Mouse (Mus musculus) lung, adult 18-20 months (tissue): ENCODE results near the gene Iqschfp.

ENCODE experiments used
- DNase-seq, 2 experiments: peaks; one replicate each; pipeline ENCODE4 v3.0.0; 2022; ENCODE audit warnings: mixed read lengths in 2 of 2

The Iqschfp gene

DNA sequence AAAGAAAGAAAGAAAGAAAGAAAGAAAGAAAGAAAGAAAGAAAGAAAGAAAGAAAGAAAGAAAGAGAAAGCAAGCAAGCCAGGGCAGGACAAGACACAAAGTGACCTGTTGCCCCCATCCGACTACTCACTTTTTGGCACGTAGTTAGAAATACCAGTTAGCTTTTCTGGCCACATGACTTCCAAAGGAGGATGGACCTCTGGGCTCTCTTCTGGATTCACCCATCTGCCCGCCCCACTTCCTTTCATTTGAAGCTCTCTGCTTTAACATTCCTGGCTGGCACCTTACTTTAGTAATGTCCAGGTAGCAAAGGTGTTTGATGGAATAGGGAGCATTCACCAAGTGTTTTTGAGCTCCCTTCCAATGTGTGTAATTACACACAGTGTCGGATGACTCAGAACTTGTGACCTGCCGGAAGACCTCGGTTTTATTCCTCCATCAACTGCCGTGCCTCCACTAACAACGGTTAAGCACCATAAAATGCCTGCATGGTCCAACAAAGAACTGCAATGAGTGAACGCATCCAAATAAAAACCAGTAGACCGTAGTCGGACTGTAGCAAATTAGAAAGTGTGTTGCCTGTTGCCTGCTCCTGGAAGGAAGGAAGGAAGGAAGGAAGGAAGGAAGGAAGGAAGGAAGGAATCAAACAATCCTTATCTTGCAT, 718.7 kb downstream of the Iqschfp start:
- no peak for DNase-seq

DNA sequence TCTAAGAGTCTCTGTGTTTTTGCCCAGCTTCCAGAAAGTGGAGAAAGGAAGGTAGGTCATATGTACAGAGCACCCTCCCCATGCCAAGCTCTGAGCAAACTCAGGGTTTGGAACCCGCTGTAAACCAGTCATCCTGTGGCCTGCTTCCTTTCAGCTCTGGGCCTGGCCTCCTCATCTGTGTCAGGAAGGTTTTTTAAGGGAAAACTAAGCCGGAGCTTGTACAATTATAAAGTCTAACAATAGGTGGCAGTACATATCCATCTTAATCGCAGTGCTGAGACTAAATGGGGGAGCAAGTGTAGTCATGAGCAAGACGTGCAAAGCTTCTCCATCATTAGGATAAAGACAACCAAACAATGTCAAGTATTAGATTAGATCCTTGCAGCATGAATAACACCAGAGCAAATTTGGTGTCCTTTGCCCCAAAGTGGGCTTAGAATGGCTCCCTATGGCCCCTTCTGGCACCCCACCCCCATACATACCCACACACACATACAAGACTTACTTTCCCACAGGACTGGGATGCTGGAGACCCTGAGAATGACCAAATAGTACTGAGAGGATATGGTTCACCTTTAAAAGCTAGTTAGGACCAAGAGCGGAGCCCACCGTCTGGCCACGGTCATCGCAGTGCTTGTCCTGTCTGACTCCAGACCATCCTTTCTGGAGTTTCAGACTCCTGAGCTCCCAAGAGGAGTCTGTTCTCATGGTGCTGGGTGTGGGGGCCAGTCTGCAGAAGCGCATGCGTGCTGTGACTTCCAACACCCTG, 723.2 kb downstream of the Iqschfp start:
- no peak for DNase-seq

DNA sequence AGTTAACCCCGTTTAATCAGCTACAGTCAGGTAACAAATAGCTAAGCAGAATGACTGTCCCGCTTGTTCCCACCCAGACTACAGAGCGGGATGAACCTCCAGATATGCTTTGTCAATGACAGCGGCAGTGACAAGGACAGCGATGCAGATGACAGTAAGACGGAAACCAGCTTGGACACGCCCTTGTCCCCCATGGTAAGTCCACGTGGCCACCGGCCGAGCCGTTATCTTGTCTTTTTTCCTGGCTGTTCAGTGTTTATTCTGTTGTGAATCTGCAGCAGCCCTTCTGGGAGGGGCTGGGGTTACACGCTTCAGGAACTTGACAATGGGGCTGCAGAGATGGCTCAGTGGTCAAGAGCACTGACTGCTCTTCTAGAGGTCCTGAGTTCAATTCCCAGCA, 724.3 kb downstream of the Iqschfp start:
- no peak for DNase-seq

DNA sequence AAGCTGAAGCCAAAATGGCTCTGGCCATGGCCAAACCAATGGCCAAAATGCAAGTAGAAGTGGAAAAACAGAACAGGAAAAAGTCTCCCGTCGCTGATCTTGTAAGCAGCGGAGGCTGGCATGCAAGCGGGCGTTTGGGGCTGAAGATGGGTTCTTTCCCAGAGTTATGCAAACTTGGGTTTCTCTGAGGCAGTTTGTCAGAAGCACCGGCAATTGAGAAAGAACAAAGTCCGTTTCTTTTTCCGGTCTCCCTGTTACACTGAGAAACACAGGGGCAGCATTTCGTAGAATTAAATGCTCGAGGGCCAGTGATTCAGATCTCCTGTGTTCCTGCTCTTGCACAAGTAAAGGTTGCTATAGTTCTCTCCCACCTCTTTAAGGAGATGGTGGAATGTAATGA, 725.7 kb downstream of the Iqschfp start:
- DNase-seq: no peak

DNA sequence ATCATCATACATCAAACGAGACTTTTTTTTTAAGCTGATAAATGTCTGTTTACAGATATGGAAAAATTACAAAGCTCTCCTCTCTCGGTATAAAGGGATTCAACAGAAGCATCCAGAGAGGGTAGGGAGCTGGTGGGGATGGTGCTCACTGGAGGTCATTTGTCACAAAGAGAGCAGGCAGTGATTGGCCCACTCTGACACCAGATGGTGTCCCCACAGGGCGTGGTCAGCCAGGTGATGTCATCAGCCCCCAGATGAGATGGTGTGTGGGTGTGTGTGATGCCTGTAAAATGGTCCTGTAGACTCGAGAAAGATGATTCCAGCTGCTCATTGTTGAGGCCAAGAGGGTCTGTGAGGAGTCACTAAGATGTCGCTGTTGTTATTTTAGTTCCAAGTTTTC, 727.1 kb downstream of the Iqschfp start:
- no peak for DNase-seq

DNA sequence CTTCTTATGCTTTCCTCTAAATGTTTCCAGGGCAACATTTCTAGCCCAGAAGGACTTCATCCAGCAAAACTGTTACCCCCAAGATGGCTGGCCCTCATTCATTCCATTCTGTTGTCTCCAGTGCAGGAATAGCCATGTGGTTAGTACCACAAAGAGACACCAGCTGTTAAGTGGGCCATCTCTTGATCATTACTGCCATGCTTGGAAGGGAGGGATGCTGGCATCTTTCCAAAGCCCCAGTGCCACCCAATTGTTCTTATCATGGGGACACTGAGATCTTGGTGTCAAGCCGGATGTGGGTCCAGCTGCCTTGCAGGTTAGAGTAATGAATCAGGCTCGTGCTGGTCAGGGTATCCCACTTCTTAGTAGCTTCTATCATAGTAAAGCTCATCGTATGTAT, 729.9 kb downstream of the Iqschfp start:
- no peak for DNase-seq

DNA sequence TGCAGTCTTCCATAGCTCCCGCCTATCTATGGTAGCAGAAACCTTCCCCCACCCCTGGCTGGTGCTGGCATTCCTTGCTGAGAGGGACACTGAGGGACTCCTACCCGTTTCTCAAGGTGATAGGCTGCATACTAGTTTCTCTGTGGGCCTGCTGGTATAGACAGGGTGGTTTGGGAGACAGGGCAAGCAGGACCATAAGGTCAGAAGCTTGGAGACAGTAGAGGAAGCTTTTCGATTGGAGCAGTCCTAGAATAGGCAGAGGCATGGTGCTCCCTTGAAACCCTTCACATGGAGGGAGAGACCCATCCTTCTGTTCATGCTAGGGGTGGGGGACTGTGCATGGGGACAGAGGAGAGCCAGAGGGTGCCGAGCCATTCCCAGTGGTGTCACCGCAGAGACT, 731.0 kb downstream of the Iqschfp start:
- DNase-seq: no peak

DNA sequence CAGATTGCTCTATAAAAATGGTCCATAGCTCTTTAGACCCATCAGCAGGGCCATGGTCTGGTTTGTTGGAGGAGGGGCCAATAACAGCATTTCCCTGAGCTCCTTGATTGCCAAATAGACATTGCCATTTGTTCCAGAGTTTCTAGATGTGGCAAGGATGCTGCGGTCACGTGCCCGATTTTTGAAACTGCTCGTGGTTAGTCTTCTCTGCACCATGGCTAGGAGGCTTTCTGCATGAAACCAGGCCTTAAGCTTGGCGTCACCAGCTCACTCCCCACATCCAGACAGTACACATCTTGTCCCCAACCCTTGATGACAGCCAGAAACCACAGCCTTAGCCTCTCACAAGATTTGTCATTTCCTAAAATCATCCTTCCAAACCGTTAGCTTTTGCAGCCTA, 732.4 kb downstream of the Iqschfp start:
- DNase-seq: no peak

DNA sequence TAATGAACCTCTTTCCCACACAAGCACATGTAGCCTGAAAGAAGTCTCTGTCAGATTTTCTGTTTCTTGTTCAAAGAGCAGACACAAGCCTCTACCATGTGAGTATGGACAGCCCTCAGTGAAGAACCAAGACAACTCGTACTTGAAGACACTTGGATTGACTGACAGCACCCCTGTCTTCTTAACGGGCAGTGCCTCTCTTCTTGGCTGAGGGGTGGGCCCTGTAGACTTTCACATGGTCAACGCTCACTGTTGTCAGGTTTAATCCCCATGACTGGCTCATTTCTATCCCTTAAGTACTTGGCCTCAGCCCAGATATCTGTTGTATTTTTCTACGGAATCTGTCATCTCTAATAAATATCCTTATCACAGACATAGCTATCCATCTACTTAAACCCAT, 738.2 kb downstream of the Iqschfp start:
- DNase-seq: no peak

DNA sequence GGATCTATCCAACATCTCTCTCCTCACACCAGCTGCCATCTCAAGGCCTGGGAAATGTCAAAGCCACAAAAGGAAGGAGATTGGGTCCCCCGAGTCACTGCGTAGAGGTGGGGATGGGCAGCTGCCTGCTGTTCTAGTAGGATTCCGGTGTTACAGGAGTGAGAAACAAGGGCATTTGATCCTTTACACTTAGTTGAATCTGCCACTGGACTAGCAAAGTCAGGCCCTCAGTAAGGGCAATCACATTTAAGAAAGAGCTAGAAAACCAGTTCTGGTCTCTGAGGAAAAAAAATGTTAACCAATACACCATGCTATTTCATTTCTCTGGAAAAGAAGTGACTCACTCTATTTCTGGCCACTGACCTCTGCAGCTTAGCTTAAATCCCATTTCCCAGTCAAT, 738.8 kb downstream of the Iqschfp start:
- no peak for DNase-seq

DNA sequence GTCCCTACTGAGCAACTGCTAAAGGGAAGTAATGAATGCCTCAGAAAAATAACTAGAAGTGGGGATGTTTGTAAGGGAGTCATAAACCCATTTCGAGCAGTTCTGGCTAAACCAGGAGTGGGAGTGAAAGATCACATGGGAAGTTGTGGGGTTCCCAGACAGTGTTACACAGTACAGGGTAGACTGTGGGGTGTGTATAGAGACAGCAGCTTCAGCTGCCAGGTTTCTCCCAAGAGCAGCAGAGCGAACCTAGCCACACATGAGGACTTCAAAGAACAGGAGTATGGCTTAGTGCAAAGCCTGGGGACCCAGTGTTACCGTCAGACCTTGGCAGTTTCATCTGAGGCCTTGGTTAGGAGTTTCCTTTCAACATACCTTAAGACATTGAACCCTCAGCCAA, 740.7 kb downstream of the Iqschfp start:
- no peak for DNase-seq

DNA sequence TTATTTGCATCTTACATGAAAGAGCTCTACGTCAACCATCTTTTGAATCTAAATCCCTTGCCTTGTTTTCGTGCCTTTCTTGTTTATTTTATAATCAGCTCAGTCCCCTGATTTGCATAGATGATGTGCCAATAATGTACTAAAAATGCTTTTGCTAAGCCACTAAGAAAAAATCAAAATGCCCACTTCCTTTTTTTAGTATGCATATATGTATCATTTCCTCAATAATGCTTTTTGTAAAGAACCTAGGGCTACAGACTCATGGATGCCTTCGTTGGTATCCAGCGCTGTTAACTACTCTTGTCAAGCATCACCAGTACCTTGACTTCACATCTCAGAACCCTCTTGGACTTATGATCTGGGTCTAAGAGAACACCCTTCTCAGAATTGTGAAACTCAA, 741.5 kb downstream of the Iqschfp start:
- DNase-seq: no peak

DNA sequence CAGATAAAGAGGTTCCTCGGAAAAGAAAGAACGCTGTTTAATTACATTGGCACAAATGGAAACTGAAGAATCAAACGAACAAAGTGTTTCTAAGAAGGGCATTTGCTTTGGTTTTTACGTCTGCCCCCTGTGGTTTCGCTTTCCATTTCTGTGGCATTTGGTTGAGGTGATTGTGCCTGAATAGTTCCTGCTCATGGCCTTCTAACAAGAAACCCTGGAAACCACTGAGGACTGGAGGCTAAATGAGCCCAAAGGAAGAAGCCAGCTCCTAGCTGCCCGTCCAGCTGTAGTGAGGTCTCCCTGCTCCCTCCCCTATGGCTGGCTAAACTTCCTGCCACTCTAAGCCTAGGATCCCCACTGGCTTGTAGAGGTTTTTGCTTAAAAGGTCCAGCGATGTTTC, 745.9 kb downstream of the Iqschfp start:
- DNase-seq: no peak

DNA sequence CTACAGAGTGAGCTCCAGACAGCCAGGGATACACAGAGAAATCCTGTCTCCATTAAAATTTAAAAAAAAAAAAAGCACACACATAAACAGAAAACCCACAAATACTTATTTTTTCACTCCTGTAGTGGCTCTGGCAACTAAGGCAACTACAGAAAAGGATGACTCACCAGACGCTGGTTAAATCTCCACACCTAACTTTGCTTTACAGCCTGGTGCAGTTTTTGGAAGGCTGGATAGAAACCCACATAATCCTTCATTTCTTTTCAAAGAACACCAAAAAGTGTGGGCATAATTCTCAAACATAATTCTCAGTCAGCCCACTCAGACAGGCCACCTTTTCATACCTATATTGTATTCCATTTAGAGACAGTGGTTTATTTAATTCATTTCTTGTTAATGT, 746.7 kb downstream of the Iqschfp start:
- DNase-seq: no peak

DNA sequence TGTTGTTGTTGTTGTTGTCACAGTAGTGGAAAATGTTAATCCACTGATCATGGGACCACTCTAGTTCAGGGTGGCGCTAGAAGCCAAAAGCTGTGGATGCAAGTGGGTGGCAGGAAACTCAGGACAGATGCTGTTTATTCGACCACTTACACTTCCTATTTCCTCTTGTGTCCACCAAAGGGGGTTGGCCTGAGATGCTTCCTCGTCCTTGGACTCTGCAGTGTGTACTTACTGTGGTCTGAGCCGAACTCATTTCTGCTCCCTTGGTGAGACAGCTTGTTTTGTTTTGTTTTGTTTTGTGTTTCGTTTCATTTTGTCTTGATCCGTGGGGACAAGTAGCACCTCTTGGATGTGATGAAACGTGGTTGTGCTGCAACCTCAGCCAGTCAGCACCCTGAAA, 750.9 kb downstream of the Iqschfp start:
- no peak for DNase-seq

DNA sequence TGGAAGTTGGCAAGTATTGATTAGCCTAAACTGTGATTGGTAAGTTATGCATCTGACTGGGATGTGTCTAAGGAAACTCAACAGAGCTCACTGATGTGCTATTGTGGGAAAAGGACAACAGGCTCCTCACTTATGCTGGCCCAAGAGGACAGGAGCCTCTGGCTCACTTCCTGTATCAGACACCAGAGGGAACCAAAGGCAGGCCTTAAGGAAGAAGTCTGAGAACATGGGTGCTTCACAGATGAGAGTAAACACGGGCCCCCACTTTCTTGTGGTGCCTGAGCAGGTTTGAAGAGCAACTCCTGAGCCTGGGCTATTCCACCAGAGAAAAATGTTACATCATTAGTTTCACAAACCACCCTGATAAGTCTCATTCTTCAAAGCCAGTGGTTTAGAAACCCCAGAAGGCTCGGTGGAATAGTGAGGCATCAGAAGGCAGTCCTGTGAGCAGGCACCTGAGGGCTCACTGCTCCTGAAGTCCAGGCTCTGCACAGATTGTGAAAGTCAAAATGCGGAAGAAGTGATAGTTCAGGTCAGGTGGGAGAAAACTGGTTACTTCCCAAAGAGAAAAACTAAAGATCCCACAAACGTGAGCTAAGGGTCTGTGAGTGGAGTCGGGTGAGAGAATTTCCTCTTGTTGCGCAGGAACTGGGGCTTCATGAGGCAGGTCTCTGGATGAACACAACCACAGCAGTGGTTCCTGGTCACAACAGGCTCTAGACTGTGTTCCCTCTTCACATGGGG, 754.5 kb downstream of the Iqschfp start:
- peak; percentile 12 to 23 for DNase-seq

DNA sequence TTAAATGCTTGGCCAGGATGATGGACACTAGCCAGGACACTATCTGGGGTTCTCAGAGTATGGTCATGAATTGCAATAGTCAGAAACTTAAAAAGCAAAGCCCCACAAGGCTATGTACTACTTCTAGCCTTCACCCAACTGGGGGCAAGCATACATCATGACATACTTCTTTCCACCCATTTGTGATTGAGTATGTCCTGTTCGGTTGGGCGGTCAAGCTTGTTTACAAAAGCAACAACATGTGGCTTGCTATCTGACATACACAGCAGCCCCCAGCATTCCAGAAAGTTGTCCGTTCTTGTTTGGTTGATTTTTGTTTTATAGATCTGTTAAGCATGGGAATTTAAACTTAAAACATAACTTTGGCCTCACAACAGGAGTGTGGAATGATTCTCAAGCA, 755.2 kb downstream of the Iqschfp start:
- no peak for DNase-seq

DNA sequence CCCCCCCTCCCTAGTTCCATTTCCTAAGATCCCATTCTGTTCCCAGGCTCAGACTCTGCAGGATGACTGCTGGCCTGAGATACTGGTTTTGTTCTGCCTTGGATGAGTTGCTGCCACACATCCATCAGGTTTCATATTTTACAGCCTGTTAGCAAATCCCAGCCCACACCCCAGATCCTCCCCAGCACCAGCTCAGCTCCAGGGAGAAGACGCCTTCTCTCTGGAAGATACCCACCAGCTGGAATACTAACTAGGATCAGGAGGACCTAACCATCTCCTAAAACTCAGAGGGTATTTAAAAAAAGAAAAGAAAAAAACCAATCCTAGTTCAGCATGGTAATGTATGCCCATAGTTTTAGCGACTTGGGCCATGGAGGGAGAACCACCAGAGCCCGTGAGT, 758.2 kb downstream of the Iqschfp start:
- DNase-seq: no peak

DNA sequence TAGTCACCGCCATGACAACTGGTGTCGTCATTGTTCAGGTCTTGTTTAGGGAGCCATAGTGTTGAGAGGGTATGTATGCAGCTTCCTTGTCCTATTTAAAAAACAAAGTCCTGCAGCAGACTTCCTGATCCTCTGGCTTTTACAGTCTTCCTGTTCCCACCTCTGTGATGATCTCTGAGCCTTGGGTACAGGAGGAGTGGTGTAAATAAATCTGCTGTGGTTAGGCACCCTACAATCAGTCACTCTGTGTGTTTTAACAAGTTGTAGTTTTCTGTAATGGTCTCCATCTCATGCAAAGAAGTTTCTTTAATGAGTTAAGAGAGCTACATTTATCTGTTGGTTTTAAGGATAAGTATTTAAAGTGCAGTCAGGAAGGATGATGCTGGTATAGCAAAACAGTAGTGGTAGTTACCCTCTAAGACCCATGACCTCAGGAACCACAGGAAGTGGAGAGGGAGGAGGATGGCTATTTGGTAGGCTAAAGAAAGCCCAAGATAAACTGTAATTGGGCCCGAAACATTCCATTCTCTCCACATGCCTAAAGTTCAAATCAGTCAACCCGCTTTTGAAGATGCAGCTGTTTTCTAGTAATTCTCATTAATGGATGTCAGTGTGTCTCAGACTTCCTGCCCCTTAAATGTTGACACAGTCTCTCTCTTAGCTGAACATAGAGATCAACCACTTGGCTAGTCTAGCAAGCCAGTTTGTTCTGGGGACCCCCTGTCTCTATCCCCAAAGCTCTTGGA, 764.7 kb downstream of the Iqschfp start:
- no peak for DNase-seq

DNA sequence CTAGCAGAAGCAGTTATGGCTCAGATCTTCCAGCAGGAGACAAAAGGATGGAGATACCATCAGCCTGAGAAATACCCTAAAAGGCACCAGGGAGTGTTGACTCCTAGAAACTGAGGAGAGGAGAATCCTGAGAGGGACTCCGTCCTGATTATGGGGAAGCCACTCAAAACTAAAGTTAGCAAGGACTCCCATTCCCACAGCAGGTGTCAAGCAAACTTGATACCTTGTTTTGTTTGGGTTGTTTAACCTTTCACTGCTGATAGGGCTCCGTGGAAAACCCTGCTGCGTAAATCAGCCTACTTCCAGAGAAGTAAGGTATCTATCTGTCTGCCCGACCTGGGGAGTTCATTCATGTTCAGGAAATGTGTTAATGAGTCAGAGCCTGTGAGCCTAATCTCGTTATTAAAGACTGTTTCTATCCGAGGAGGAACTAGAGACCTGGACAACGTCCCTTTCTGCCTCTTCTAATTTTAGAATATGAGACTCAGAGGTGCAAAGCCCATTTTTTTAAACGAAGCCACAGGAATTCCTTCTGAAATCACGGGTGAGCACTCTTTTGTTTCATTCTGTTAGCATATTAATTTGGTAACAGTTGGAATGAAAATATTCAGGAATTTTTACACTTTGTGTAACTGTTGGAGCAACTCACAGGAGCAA, 765.7 kb downstream of the Iqschfp start:
- no peak for DNase-seq

DNA sequence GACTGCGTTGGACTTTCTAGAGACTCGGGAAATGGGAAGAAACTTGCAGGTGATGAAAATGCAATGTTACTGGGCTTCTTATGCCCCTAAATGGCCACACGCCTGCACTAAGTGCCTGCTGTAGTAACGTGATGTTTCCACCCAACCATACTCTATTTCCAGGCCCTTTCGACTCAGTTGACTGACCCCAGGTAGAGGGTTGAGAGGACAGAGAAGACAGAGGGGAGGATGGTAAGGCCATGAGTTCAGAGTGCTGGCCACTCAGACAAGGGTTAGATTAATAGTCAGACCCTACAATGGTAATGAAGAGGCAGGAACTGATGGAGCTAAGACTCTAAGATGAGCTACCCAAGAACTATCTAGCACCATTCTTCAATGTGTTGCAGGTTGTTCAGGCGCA, 768.0 kb downstream of the Iqschfp start:
- DNase-seq: no peak

DNA sequence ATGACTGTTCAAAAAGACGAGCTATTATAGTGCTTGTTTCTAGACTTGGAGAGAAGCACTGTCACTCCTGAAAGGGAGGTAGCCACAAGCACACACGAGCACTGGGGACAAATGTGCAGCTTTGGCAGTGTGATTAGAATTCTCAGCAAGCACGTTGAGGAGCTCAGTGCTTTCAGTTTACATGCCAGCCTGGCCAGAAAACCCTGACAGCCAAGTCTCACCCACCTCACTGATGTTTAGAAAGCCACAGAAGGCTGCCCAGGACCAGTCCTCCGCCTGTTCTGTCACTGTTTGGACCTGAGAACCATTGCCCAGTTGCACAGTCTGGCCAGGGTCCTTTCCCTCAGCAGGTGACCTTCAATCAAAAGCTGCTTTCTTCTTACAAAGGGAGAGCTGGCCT, 768.5 kb downstream of the Iqschfp start:
- DNase-seq: no peak

DNA sequence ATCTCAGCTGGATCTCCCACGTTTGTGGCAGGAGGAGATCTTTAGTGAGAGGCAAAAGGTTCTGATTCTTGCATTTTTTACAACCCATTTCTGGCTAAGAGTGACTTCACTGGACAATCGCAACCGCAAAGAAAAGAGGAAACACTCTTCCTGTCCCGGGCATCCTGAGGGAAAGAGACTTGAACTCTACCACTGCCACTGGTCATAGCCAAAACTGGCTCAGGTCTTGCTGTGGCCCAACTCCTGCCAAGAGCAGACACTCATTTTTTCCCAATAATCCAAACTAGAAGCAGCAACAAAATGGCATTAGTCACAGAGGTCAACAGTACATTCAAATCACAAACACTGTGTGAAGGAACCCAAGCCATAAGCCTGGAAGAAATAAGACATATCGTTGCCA, 770.4 kb downstream of the Iqschfp start:
- no peak for DNase-seq
